Mouse (Mus musculus) frontal cortex, postnatal 10 days (tissue): ENCODE results near the gene Fancd2.

Experiments used
- DNase-seq, 2 experiments: peaks; one replicate each; pipeline ENCODE4 v3.0.0; 2022; ENCODE audit warnings: low spot score in 2 of 2, mixed read lengths in 1 of 2

Gene Fancd2

GRCm38 (mm10) chr6:113522310-113522709 is 9.2 kb upstream of the Fancd2 start:
- DNase-seq = no peak

- DNase-seq = no peak
These were observed 8.1 kb upstream of the Fancd2 start for GRCm38 (mm10) chr6:113523420-113523819.

GRCm38 (mm10) chr6:113531840-113532404 is 440 bp downstream of the Fancd2 start:
- DNase-seq = no peak

- DNase-seq = no peak
These were observed 3.4 kb downstream of the Fancd2 start for GRCm38 (mm10) chr6:113534886-113535285.

GRCm38 (mm10) chr6:113541610-113542009 is 10.1 kb downstream of the Fancd2 start:
- DNase-seq = no peak

GRCm38 (mm10) chr6:113543906-113544481 is 12.5 kb downstream of the Fancd2 start:
- no peak for DNase-seq

GRCm38 (mm10) chr6:113559736-113560135 is 28.3 kb downstream of the Fancd2 start:
- DNase-seq = no peak

GRCm38 (mm10) chr6:113564557-113564956 is 33.1 kb downstream of the Fancd2 start:
- DNase-seq = no peak

GRCm38 (mm10) chr6:113576044-113576443 is 44.6 kb downstream of the Fancd2 start:
- DNase-seq = peak; percentile 11 to 25

GRCm38 (mm10) chr6:113579306-113579705 is 47.8 kb downstream of the Fancd2 start:
- no peak for DNase-seq

- DNase-seq = no peak
These were observed 51.5 kb downstream of the Fancd2 start for GRCm38 (mm10) chr6:113583023-113583422.

- DNase-seq = no peak
These were observed 53.6 kb downstream of the Fancd2 start for GRCm38 (mm10) chr6:113585065-113585464.

- no peak for DNase-seq
These were observed 55.1 kb downstream of the Fancd2 start for GRCm38 (mm10) chr6:113586466-113587183.

GRCm38 (mm10) chr6:113592637-113593036 is 61.2 kb downstream of the Fancd2 start:
- DNase-seq = no peak

- no peak for DNase-seq
These were observed 66.5 kb downstream of the Fancd2 start for GRCm38 (mm10) chr6:113597945-113598344.

- DNase-seq = no peak
These were observed 68.4 kb downstream of the Fancd2 start for GRCm38 (mm10) chr6:113599833-113600232.

GRCm38 (mm10) chr6:113600543-113601139 is 69.2 kb downstream of the Fancd2 start, which contains the start of gene Fancd2os:
Gene Fancd2os (minus strand): TSS chr6:113600715.
- DNase-seq = no peak

- DNase-seq = no peak
These were observed 71.3 kb downstream of the Fancd2 start for GRCm38 (mm10) chr6:113602821-113603220.

GRCm38 (mm10) chr6:113603993-113604392 is 72.5 kb downstream of the Fancd2 start:
- DNase-seq = no peak

GRCm38 (mm10) chr6:113604432-113605223 is 73.1 kb downstream of the Fancd2 start, which contains the start of gene Brk1:
Gene Brk1 (plus strand): TSS chr6:113604772.
- peak; percentile 82 to 88 for DNase-seq

- DNase-seq = no peak
These were observed 73.7 kb downstream of the Fancd2 start for GRCm38 (mm10) chr6:113605224-113605545.

GRCm38 (mm10) chr6:113608871-113609270 is 77.4 kb downstream of the Fancd2 start:
- DNase-seq = no peak
